Mouse (Mus musculus) adipose tissue, adult 10 weeks (tissue): ENCODE measurements around the gene Hacd4. TPM values are rescaled to one million over a fixed set of nuclear protein-coding genes. Genes with fewer than 3 reads are reported as not detected.

Experiments used
- polyA plus RNA-seq: library from polyadenylated mRNA; stranded (reverse); fragments of 350-450 nt; fragmentation: Illumina TruSeq; extraction: RNeasy Lipid Tissue Mini Kit (QIAGEN cat#74804); gene quantifications from one replicate; pipeline ENCODE4 v1.2.3, GENCODE M21; 2014; ENCODE audit warnings: low read depth, low replicate concordance

Hacd4 gene
- polyA plus RNA-seq: 11.9 TPM

DNA sequence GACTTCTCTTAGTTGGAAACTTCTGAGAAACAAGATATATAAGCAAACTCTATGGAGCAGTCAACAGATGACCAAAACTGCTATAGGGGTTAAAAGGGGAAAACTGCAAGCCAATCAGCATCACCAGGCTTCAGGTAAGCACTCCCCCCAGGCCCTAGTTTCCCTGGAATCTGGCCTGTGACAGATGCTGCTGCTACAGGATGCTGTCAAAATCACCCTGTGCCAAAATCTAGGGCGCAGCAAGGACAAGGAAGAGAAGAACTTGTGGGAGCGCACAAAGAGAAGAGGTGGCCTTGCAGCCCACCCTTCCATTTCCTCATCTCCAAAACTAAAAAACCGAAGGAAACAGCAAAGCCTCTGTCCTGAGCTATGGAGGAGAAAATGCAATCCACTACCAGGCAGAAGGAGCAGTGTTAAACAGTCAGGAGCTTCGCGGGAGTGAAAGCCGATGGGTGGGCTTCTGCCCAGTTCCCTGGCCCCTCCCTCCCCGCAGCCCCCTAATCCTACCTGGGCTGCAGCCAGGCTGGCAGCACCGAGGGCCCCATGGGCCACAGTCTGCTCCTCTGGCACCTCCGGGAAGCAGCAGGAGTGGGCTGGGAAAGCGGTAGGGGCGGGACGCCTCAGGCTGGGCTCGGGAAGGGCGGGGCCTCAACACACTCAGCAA lies at the start of gene Hacd4:
Hacd4 (minus strand) TSS at position 603 of the 664 bp plus-strand sequence.

Other genes starting within 250 kb of the Hacd4 start
- not detected for gene Ifnb1, start 83.8 kb upstream of the Hacd4 start, polyA plus RNA-seq
- gene Ifna15, start 119.3 kb upstream of the Hacd4 start, polyA plus RNA-seq: not detected
- not detected for gene Ifna14, start 132.9 kb upstream of the Hacd4 start, polyA plus RNA-seq
- not detected for gene Ifna9, start 153.5 kb upstream of the Hacd4 start, polyA plus RNA-seq
- gene Ifna12, start 164.4 kb upstream of the Hacd4 start, polyA plus RNA-seq: not detected
- gene C87499, start 195.5 kb upstream of the Hacd4 start, polyA plus RNA-seq: not detected
- gene Ifna13, start 205.5 kb upstream of the Hacd4 start, polyA plus RNA-seq: not detected
- not detected for gene Ifna16, start 238.0 kb upstream of the Hacd4 start, polyA plus RNA-seq
- gene Ifna2, start 245.0 kb upstream of the Hacd4 start, polyA plus RNA-seq: not detected